Mouse (Mus musculus): ENCODE measurements around the gene Gm11634.

- TF ChIP-seq CTCF (IDR thresholded peaks at IDR 0.05; ENCODE audit: extremely low read depth, insufficient read depth, insufficient read length, insufficient replicate concordance) (no peak), POLR2A (IDR thresholded peaks at IDR 0.05; ENCODE audit: low read depth, low read length) (no peak)
Observed at GRCm38 (mm10) chr11:101551751-101552475, 47.1 kb downstream of the Gm11634 start, which contains the start of the genes Brca1 and Nbr1.

Measured in spleen, adult 2 months (tissue).